Mouse (Mus musculus) liver, embryonic 16.5 days (tissue): ENCODE measurements around the gene Gnl3. TPM values are rescaled to one million over a fixed set of nuclear protein-coding genes. Genes with fewer than 3 reads are reported as not detected.

Experiments used
- ATAC-seq: fragments of 200-750 bp; cut with Nextera tagmentation; 2 replicates; pipeline ENCODE4 v1.8.0; 2017; ENCODE audit warnings: low read depth, mild to moderate bottlenecking, moderate number of reproducible peaks, moderate library complexity
- H3K27ac ChIP-seq: fragments of 300-500 bp; sonication (generic); 2 replicates; pipeline ENCODE4 v1.5.1; 2014; ENCODE audit warnings: mild to moderate bottlenecking, low read length
- H3K27me3 ChIP-seq: fragments of 300-500 bp; sonication (generic); 2 replicates; pipeline ENCODE4 v1.6.1; 2014; ENCODE audit warnings: low read depth, low read length, mixed read lengths; ENCODE audit not compliant: control insufficient read depth, insufficient read depth
- H3K36me3 ChIP-seq: fragments of 300-500 bp; sonication (generic); 2 replicates; pipeline ENCODE4 v1.6.1; 2014; ENCODE audit warnings: mild to moderate bottlenecking; ENCODE audit not compliant: control insufficient read depth, insufficient read depth
- H3K4me1 ChIP-seq: fragments of 300-500 bp; sonication (generic); 2 replicates; pipeline ENCODE4 v1.6.1; 2014; ENCODE audit warnings: low read depth, low read length, mixed read lengths; ENCODE audit not compliant: control insufficient read depth
- H3K4me2 ChIP-seq: fragments of 300-500 bp; sonication (generic); 2 replicates; pipeline ENCODE4 v1.6.1; 2014; ENCODE audit warnings: low read depth, low read length, mixed read lengths
- H3K4me3 ChIP-seq: fragments of 300-500 bp; sonication (generic); 2 replicates; pipeline ENCODE4 v1.5.1; 2014; ENCODE audit warnings: low read depth, mild to moderate bottlenecking, low read length
- H3K9ac ChIP-seq: fragments of 300-500 bp; sonication (generic); 2 replicates; pipeline ENCODE4 v1.6.1; 2014; ENCODE audit warnings: low read depth, low read length
- H3K9me3 ChIP-seq: fragments of 300-500 bp; sonication (generic); replicated peaks from 2 replicates; pipeline ENCODE4 v1.6.1; 2016; ENCODE audit warnings: low read length; ENCODE audit not compliant: control insufficient read depth
- WGBS: fragments of 180-500 bp; shearing (Covaris S2); extraction: QIAGEN DNeasy Blood & Tissue Kit; methylation state at CpG from one replicate; pipeline ENCODE4 v1.1.7; 2014; ENCODE audit not compliant: insufficient replicate concordance; 5-methylcytosine and 5-hydroxymethylcytosine counted together
- polyA plus RNA-seq: library from polyadenylated mRNA; unstranded; fragments of >200 nt; fragmentation: Nextera tagmentation; extraction: Ambion mirVana; gene quantifications from 2 replicates; pipeline ENCODE4 v1.2.1, GENCODE M21; 2015

The Gnl3 gene
- polyA plus RNA-seq, 1 experiment from 2014 or later, result 54.8 TPM

DNA sequence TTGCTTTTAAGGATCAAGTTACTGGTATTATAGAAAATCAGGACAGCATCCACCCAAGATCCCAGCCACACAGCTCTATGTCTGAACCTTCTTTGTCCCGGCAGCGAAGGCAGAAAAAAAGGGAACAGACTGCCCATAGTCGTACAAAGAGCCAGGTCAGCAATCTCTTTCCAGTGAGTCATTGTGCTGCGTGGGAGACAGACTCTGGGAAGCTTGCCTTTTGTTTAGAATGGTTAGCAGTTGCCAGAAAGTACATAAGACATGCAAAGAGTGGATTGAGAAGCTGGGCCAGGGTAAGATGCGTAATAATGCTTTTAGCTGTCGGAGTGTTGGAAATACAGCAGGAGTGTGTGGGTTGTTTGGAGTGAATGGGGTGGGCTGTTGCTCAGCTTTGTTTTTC lies 44.7 kb downstream of the Gnl3 start:
- Histone ChIP-seq H3K4me3 (no peak overlapping the region), H3K27ac (no peak overlapping the region), H3K27me3 (no peaks in the 10 kb centered on the region), H3K36me3 (no peaks in the 10 kb centered on the region), H3K4me1 (no peaks in the 10 kb centered on the region; the same call in 1 of the 2 replicates), H3K9me3 (no peaks in the 10 kb centered on the region), H3K4me2 (no peak overlapping the region), H3K9ac (no peak overlapping the region)
- WGBS, result 64% methylated on average over 6 of the region's 6 CpGs
- ATAC-seq, result no peak

Other genes with a start within 250 kb of the Gnl3 start
- gene Tmem110, start 193.6 kb downstream of the Gnl3 start, polyA plus RNA-seq, result 7.7 and 8.1 TPM in 2 replicates
- 1.7 and 2.3 TPM in 2 replicates for gene Mustn1, start 140.0 kb downstream of the Gnl3 start, polyA plus RNA-seq
- 278 and 305 TPM in 2 replicates for gene Itih4, start 132.7 kb downstream of the Gnl3 start, polyA plus RNA-seq
- 687 and 781 TPM in 2 replicates for gene Itih3, start 95.4 kb downstream of the Gnl3 start, polyA plus RNA-seq
- gene Itih1, start 75.9 kb downstream of the Gnl3 start, polyA plus RNA-seq, result 82.0 and 101 TPM in 2 replicates
- gene Nek4, start 67.8 kb downstream of the Gnl3 start, polyA plus RNA-seq, result 3.6 TPM in 2 replicates
- gene Glt8d1, start 17.8 kb downstream of the Gnl3 start, polyA plus RNA-seq, result 14.6 and 16.0 TPM in 2 replicates
- gene Spcs1, start 17.5 kb downstream of the Gnl3 start, polyA plus RNA-seq, result 259 and 284 TPM in 2 replicates
- 50.6 and 52.9 TPM in 2 replicates for gene Pbrm1, start within 50 bp of the Gnl3 start, polyA plus RNA-seq
- gene Smim4, start 109.8 kb upstream of the Gnl3 start, polyA plus RNA-seq, result 47.7 and 57.1 TPM in 2 replicates
- 149 and 179 TPM in 2 replicates for gene Nt5dc2, start 111.9 kb upstream of the Gnl3 start, polyA plus RNA-seq
- 25.8 and 32.2 TPM in 2 replicates for gene Stab1, start 149.5 kb upstream of the Gnl3 start, polyA plus RNA-seq
- 80.6 and 93.1 TPM in 2 replicates for gene Tnnc1, start 189.2 kb upstream of the Gnl3 start, polyA plus RNA-seq
- gene Nisch, start 197.8 kb upstream of the Gnl3 start, polyA plus RNA-seq, result 94.9 and 112 TPM in 2 replicates
- gene Sema3g, start 198.7 kb upstream of the Gnl3 start, polyA plus RNA-seq, result 0.04 TPM in 2 replicates
- 6.1 and 6.3 TPM in 2 replicates for gene Phf7, start 232.2 kb upstream of the Gnl3 start, polyA plus RNA-seq
- gene Bap1, start 232.3 kb upstream of the Gnl3 start, polyA plus RNA-seq, result 32.0 and 33.7 TPM in 2 replicates